Mouse (Mus musculus) spleen, adult 2 months (tissue): ENCODE measurements at regions not wholly inside any gene's neighbourhood (a gene's known extent, or its start where the extent isn't known, plus 50 kb on each side); places are given as distances from the start of the nearest gene placed in this dataset.

ENCODE experiments used
- DNase-seq, 2 experiments: peaks; one replicate each; pipeline versions ENCODE4 v3.0.0 to v3.0.0-alpha.2; 2012 to 2021; ENCODE audit warnings: low spot score in 2 of 2, low read depth in 1 of 2
- H3K27ac ChIP-seq: fragments of 200-500 bp; 2 replicates; pipeline ENCODE4 v1.5.1; 2012; ENCODE audit warnings: low read length, inconsistent platforms; ENCODE audit not compliant: insufficient read depth
- H3K27me3 ChIP-seq: fragments of 200-500 bp; 2 replicates; pipeline ENCODE4 v1.6.1; 2012; ENCODE audit warnings: mild to moderate bottlenecking, moderate library complexity, low read length, inconsistent platforms; ENCODE audit not compliant: control insufficient read depth, insufficient read depth
- H3K36me3 ChIP-seq: fragments of 200-500 bp; 2 replicates; pipeline ENCODE4 v1.6.1; 2012; ENCODE audit warnings: mild to moderate bottlenecking, low read length, inconsistent platforms; ENCODE audit not compliant: control insufficient read depth, insufficient read depth
- H3K4me1 ChIP-seq: fragments of 200-500 bp; 2 replicates; pipeline ENCODE4 v1.6.1; 2011; ENCODE audit warnings: inconsistent platforms; ENCODE audit not compliant: control insufficient read depth, insufficient read depth, insufficient read length
- H3K4me3 ChIP-seq: fragments of 200-500 bp; 2 replicates; pipeline ENCODE4 v1.5.1; 2011; ENCODE audit warnings: mild to moderate bottlenecking, inconsistent platforms; ENCODE audit not compliant: insufficient read depth, insufficient read length; ENCODE audit errors: extremely low read depth
- CTCF ChIP-seq: fragments of 200-500 bp; IDR thresholded peaks from 2 replicates; pipeline ENCODE4 v1.5.1; 2011; ENCODE audit warnings: mild to moderate bottlenecking, inconsistent platforms; ENCODE audit not compliant: insufficient read depth, insufficient read length, insufficient replicate concordance; ENCODE audit errors: extremely low read depth
- POLR2A ChIP-seq: fragments of 200-500 bp; IDR thresholded peaks from 2 replicates; pipeline ENCODE4 v1.6.1; 2011; ENCODE audit warnings: low read depth, low read length, inconsistent platforms
- WGBS: fragments of 180-500 bp; shearing (Covaris S2); methylation state at CpG from one replicate; pipeline ENCODE4 v1.1.7; 2018; 5-methylcytosine and 5-hydroxymethylcytosine counted together

DNA sequence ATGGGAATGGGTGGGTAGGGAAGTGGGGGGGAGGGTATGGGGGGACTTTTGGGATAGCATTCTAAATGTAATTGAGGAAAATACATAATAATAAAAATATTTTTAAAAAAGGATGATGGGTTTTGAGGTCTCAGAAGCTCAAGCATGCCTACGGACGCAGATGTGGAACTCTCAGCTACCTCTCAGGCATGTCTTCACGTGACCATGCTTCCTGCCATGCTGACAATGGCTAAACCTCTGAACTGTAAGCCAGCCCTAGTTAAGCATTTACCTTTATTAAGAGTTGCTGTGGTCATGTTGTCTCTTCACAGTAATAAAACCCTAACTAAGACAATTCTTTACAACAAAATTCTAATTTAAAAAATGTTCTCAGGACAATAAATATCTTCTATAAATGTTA is 80.0 kb downstream of the Tex36 start:
- WGBS = 86% methylated on average over 3 of the region's 3 CpGs
- no peak overlapping the region for H3K27ac ChIP-seq
- H3K27me3 ChIP-seq = no peaks in the 10 kb centered on the region
- H3K4me1 ChIP-seq = no peaks in the 10 kb centered on the region
- DNase-seq = no peak
- no peaks in the 10 kb centered on the region for H3K36me3 ChIP-seq
- no peak overlapping the region for H3K4me3 ChIP-seq
- TF ChIP-seq POLR2A (no peak), CTCF (no peak)

DNA sequence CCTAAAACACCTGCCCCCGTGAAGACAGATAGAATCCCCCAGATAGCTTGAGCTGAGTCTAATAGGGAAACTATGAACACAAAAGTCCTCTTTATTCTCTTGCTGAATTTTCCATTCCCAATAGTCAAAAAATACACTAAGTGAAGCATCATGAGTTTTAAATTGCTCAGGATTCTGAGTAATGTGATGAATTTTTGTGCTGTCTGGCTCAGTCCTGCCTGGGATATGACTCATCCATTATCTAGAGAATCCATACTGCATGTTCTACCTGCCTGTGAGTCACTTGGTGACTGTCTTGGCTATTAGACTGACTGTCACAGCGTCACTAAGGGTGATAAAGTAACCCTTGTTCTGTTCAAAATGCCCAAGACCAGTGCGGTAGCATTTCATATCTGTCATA is 83.0 kb downstream of the Tex36 start:
- H3K27ac ChIP-seq = no peak overlapping the region
- H3K4me3 ChIP-seq = no peak overlapping the region
- TF ChIP-seq CTCF (no peak), POLR2A (no peak)
- no peak for DNase-seq
- no peaks in the 10 kb centered on the region for H3K27me3 ChIP-seq
- H3K36me3 ChIP-seq = no peaks in the 10 kb centered on the region
- 86% methylated on average over 3 of the region's 3 CpGs for WGBS
- no peaks in the 10 kb centered on the region for H3K4me1 ChIP-seq

GRCm38 (mm10) chr7:133517576-133517975 is 84.4 kb downstream of the Tex36 start:
- no peak for TF ChIP-seq POLR2A
- TF ChIP-seq CTCF = no peak
- 87% methylated on average over 5 of the region's 5 CpGs for WGBS
- no peak for DNase-seq
- H3K4me3 ChIP-seq = no peak overlapping the region
- H3K36me3 ChIP-seq = no peaks in the 10 kb centered on the region
- no peaks in the 10 kb centered on the region for H3K27me3 ChIP-seq
- no peak overlapping the region for H3K27ac ChIP-seq
- no peaks in the 10 kb centered on the region for H3K4me1 ChIP-seq

- 66% methylated on average over 5 of the region's 5 CpGs for WGBS
- Histone ChIP-seq H3K4me3 (no peak overlapping the region), H3K36me3 (no peaks in the 10 kb centered on the region), H3K27ac (no peak overlapping the region), H3K27me3 (no peaks in the 10 kb centered on the region), H3K4me1 (no peaks in the 10 kb centered on the region)
- no peak for DNase-seq
- TF ChIP-seq POLR2A (no peak), CTCF (no peak)
Observed at GRCm38 (mm10) chr7:133510926-133511325, 91.0 kb downstream of the Tex36 start.

DNA sequence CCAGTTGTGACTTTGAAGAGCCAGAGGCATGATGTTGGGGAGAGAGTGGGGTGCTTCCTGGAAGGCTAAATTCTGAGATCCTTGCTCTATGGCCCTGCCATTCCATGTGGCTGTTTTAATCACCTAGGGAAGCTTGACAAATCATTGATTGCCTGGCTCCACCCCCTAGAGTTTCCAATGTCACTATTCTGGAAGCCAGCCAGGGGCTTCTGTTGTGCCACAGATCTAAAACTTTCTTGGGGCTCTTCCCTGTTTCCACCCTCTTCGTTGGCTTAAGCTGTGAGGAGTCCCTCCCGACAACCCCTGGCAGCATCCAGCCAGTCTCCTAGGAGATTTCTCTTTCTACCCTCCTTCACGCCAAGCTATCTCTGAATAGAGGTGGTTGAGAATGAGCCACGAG is 92.5 kb downstream of the Tex36 start:
- no peak for DNase-seq
- H3K27ac ChIP-seq = no peak overlapping the region
- H3K27me3 ChIP-seq = no peaks in the 10 kb centered on the region
- H3K4me1 ChIP-seq = no peaks in the 10 kb centered on the region
- H3K4me3 ChIP-seq = no peak overlapping the region
- TF ChIP-seq CTCF = no peak
- no peak for TF ChIP-seq POLR2A
- 82% methylated on average over 4 of the region's 4 CpGs for WGBS
- H3K36me3 ChIP-seq = no peaks in the 10 kb centered on the region

GRCm38 (mm10) chr7:133508370-133509012 is 93.5 kb downstream of the Tex36 start:
- Histone ChIP-seq H3K4me1 (no peaks in the 10 kb centered on the region), H3K27ac (no peak overlapping the region), H3K36me3 (no peaks in the 10 kb centered on the region), H3K27me3 (no peaks in the 10 kb centered on the region), H3K4me3 (no peak overlapping the region)
- DNase-seq = no peak
- whole genome bisulfite sequencing = 68% methylated on average over 11 of the region's 11 CpGs
- no peak for TF ChIP-seq CTCF
- TF ChIP-seq POLR2A = no peak

GRCm38 (mm10) chr7:133505628-133506027 is 96.3 kb downstream of the Tex36 start:
- H3K4me1 ChIP-seq = no peaks in the 10 kb centered on the region
- TF ChIP-seq CTCF = no peak
- TF ChIP-seq POLR2A = no peak
- no peaks in the 10 kb centered on the region for H3K36me3 ChIP-seq
- DNase-seq = no peak
- no peak overlapping the region for H3K27ac ChIP-seq
- no peaks in the 10 kb centered on the region for H3K27me3 ChIP-seq
- WGBS = 80% methylated on average over 2 of the region's 2 CpGs
- no peak overlapping the region for H3K4me3 ChIP-seq
